Mouse (Mus musculus) stomach, adult 2 months (tissue): ENCODE measurements around the gene Angptl7. TPM values are rescaled to one million over a fixed set of nuclear protein-coding genes. Genes with fewer than 3 reads are reported as not detected.

Experiments used
- polyA plus RNA-seq: library from polyadenylated mRNA; depleted of rRNA; stranded (reverse); fragments of >200 nt; gene quantifications from 2 replicates; pipeline ENCODE4 v1.2.3, GENCODE M21; 2012; rRNA removed

The Angptl7 gene
- polyA plus RNA-seq = 0.18 TPM in 2 replicates

DNA sequence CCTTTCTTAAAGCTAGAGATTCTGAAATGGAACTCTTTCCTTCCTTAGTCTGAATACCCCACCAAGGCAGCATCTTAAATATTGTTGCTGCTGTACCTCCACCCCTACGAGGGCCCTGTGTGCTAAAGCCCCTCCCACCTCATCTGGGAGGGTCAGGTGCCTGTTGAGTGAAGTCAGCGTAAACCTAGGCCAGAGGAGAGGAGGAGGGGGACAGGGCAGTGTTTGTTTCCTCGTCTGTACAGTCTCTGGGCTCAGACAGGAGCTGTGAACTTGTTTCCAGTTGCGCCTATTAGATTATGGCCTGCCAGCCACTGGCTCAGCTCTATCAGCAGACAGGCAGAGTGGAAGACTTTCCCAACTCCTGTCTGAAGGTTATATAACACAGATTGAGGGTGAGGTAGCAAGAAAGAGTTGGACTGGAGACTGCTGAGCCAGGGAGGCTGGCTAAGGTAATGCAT, at the start of gene Angptl7:
TSS of gene Angptl7 (minus strand) at position 51 of the 458 bp plus-strand sequence.

DNA sequence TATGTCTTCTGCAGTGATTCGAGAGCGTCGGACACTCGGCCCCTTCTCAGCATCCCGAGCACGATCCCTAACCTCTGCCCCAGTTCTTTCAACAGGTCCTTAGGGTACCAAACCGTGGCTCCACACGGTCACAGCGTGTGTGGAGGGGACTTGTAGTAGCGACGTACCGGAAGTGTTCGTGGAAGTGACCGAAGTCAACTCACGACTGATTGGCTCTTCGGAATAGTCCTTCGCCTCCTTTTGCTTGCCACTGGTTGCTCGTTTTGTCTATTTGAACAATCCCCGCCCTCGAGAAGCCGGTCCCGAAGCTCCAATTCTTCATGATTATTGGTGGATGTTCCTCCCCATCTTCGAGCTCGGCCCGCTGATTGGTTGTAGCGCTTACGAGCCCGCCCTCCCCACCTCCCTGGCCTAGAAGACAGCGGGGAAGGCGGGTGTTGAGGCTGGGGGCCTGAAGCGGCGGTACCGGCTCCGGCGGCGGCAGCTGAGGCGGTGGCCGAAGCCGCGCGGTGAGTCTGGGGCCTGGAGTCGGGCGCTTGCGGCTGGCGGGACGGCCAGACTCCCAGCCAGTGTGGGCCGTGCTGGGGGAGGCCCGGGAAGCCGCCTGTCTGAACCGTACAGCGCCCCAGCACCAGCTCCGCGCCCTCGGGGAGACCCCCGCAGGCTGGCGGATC, 51.9 kb downstream of the Angptl7 start, which contains the start of gene Mtor:
TSS of gene Mtor (plus strand) at position 433 of the 674 bp plus-strand sequence.

Other genes with a start within 250 kb of the Angptl7 start
- gene Disp3, start 212.5 kb downstream of the Angptl7 start, polyA plus RNA-seq = 0.01 and 0.02 TPM in 2 replicates
- gene Ubiad1, start 55.7 kb downstream of the Angptl7 start, polyA plus RNA-seq = 4.9 and 5.2 TPM in 2 replicates
- 8.2 and 8.6 TPM in 2 replicates for gene Mtor, start 51.8 kb downstream of the Angptl7 start, polyA plus RNA-seq
- gene Exosc10, start 58.0 kb upstream of the Angptl7 start, polyA plus RNA-seq = 7.8 and 9.4 TPM in 2 replicates
- gene Srm, start 91.0 kb upstream of the Angptl7 start, polyA plus RNA-seq = 40.2 and 62.2 TPM in 2 replicates
- gene Masp2, start 102.1 kb upstream of the Angptl7 start, polyA plus RNA-seq = 0.31 and 0.45 TPM in 2 replicates
- gene Tardbp, start 126.6 kb upstream of the Angptl7 start, polyA plus RNA-seq = 4.5 and 7.2 TPM in 2 replicates
- 0.68 and 1.2 TPM in 2 replicates for gene Gm572, start 142.9 kb upstream of the Angptl7 start, polyA plus RNA-seq